Mouse (Mus musculus) embryonic stem cell, embryonic (primary cell): Measurements from ENCODE around the gene Hist1h4a.
"Not testable (repeated sequence)": the region's sequence is repeated elsewhere in the genome, so short reads cannot be mapped to it uniquely, and the experiment has no call there.

Experiments used
- CTCF ChIA-PET, 4 experiments: fragments of 300-600 bp in 2 of 4; fragments of 350-600 bp in 2 of 4; sonication (Branson Sonifier 250); formaldehyde crosslinking; loops; one replicate each; lab custom pipeline; 2022; ENCODE audit warnings: inconsistent platforms in 2 of 4; lab: Charles Lee
- POLR2A ChIA-PET, 4 experiments: fragments of 300-600 bp in 2 of 4; fragments of 350-600 bp in 2 of 4; sonication (Branson Sonifier 250); formaldehyde crosslinking; loops; one replicate each; lab custom pipeline; 2022; ENCODE audit warnings: antibody characterized with exemption in 4 of 4, inconsistent platforms in 1 of 4; lab: Charles Lee

The Hist1h4a gene

GRCm38 (mm10) chr13:23760972-23761864, at the start of gene Hist1h4a:
TSS of gene Hist1h4a (minus strand) at chr13:23761230.
- CTCF ChIA-PET = interaction anchor here in 1 of 4 experiments (1.0 to 1.1 kb wide), 2 partner anchors 9 to 77 kb away, joined by 3 to 4 read pairs; partner anchors contain the start of genes Hist1h2ac, Hist1h2bc and Hist1h3b
- POLR2A ChIA-PET = interaction anchor here (0.5 to 44.4 kb wide), 95 partner anchors 3 to 1933 kb away, joined by 3 to 2331 read pairs (median 8); partner anchors contain the start of genes Hist1h1c (in 4 of the 4), Hist1h2ab (in 4 of the 4), Hist1h2bb (in 4 of the 4) and Hist1h3b (in 4 of the 4)

- POLR2A ChIA-PET = interaction anchor here in 3 of 4 experiments (0.9 to 1.3 kb wide), 3 partner anchors 42 to 138 kb away, joined by 3 read pairs; partner anchors contain the start of gene Hist1h1a (in 1 of the 3)
- CTCF ChIA-PET = interaction anchor here in 3 of 4 experiments (0.5 to 1.4 kb wide), 3 partner anchors 13 to 435 kb away, joined by 3 to 4 read pairs (median 3); no protein-coding TSS in a partner anchor
These were observed 45.5 kb upstream of the Hist1h4a start, which contains the start of gene Slc17a2 for GRCm38 (mm10) chr13:23806422-23807052. TSS of gene Slc17a2 (plus strand) at chr13:23806993.

GRCm38 (mm10) chr13:23804532-23804931, 43.5 kb upstream of the Hist1h4a start:
- ChIA-PET CTCF (no interaction called here), POLR2A (interaction anchor here in 1 of 4 experiments (0.9 kb wide), 1 partner anchor 10 kb away, joined by 3 read pairs; no protein-coding TSS in a partner anchor)

- POLR2A ChIA-PET = interaction anchor here in 1 of 4 experiments (1.6 kb wide), 1 partner anchor 35 kb away, joined by 4 read pairs; no protein-coding TSS in a partner anchor
These were observed 38.4 kb upstream of the Hist1h4a start for GRCm38 (mm10) chr13:23799405-23799804.

GRCm38 (mm10) chr13:23792520-23792919, 31.5 kb upstream of the Hist1h4a start:
- ChIA-PET CTCF (interaction anchor here (0.5 to 1.8 kb wide), 54 partner anchors 9 to 1087 kb away, joined by 3 to 12 read pairs (median 4); partner anchors contain the start of genes Hist1h2aa (in 1 of the 4), Hist1h2ba (in 1 of the 4) and Hist1h4c (in 1 of the 4)), POLR2A (interaction anchor here in 3 of 4 experiments (0.5 to 1.9 kb wide), 11 partner anchors 29 to 1049 kb away, joined by 3 to 16 read pairs (median 4); partner anchors contain the start of genes Hist1h1a (in 3 of the 3), Hist1h3a (in 2 of the 3), Hist1h2ab (in 1 of the 3) and Hist1h3b (in 1 of the 3))

More at GRCm38 (mm10) chr13:23799405-23799804, 38.4 kb upstream of the Hist1h4a start:
- CTCF ChIA-PET = no interaction called here

GRCm38 (mm10) chr13:23779025-23779424, 18.0 kb upstream of the Hist1h4a start:
- ChIA-PET CTCF (interaction anchor here in 2 of 4 experiments (0.7 to 1.1 kb wide), 2 partner anchors 13 to 475 kb away, joined by 3 read pairs; no protein-coding TSS in a partner anchor), POLR2A (interaction anchor here in 3 of 4 experiments (0.7 to 44.4 kb wide), 19 partner anchors 9 to 1217 kb away, joined by 3 to 2331 read pairs (median 5); partner anchors contain the start of genes Hist1h1a (in 3 of the 3), Hist1h3a (in 3 of the 3), Hist1h4a (in 3 of the 3) and Hist1h1c (in 2 of the 3))

GRCm38 (mm10) chr13:23778339-23778738, 17.3 kb upstream of the Hist1h4a start:
- POLR2A ChIA-PET = interaction anchor here (0.7 to 44.4 kb wide), 19 partner anchors 9 to 620 kb away, joined by 3 to 2331 read pairs (median 5); partner anchors contain the start of genes Hist1h1a (in 3 of the 4), Hist1h2ac (in 3 of the 4), Hist1h2bc (in 3 of the 4) and Hist1h3a (in 3 of the 4)
- CTCF ChIA-PET = interaction anchor here in 1 of 4 experiments (0.7 kb wide), 1 partner anchor 144 kb away, joined by 4 read pairs; no protein-coding TSS in a partner anchor

GRCm38 (mm10) chr13:23772561-23773313, 11.7 kb upstream of the Hist1h4a start:
- CTCF ChIA-PET = interaction anchor here in 2 of 4 experiments (0.6 to 1.3 kb wide), 2 partner anchors 9 to 201 kb away, joined by 3 to 10 read pairs; partner anchors contain the start of gene Hist1h1a (in 1 of the 2)
- POLR2A ChIA-PET = interaction anchor here (0.6 to 44.4 kb wide), 30 partner anchors 8 to 507 kb away, joined by 3 to 2331 read pairs (median 6); partner anchors contain the start of genes Hist1h1a (in 4 of the 4), Hist1h3b (in 4 of the 4), Hist1h1c (in 3 of the 4) and Hist1h2ab (in 3 of the 4)

DNA sequence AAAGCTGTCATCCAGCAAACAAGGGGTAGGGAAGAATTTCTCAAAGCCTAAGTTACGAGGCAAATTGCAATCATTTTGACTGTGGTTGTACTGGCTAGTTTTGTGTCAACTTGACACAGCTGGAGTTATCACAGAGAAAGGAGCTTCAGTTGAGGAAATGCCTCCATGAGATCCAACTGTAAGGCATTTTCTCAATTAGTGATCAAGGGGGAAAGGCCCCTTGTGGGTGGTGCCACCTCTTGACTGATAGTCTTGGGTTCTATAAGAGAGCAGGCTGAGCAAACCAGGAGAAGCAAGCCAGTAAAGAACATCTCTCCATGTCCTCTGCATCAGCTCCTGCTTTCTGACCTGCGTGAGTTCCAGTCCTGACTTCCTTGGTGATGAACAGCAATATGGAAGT, 8.6 kb upstream of the Hist1h4a start, which contains the start of gene Trim38:
Gene Trim38 (plus strand): TSS at position 301 of the 400 bp plus-strand sequence.
- CTCF ChIA-PET = not testable (repeated sequence)

GRCm38 (mm10) chr13:23768834-23769397, 7.9 kb upstream of the Hist1h4a start:
- POLR2A ChIA-PET = interaction anchor here (0.6 to 44.4 kb wide), 22 partner anchors 7 to 1726 kb away, joined by 3 to 2331 read pairs (median 4); partner anchors contain the start of genes Hist1h2ac (in 3 of the 4), Hist1h2bc (in 3 of the 4), Hist1h1c (in 2 of the 4) and Hist1h2bb (in 2 of the 4)
- CTCF ChIA-PET = interaction anchor here in 1 of 4 experiments (0.6 to 0.7 kb wide), 2 partner anchors 68 to 82 kb away, joined by 3 read pairs; no protein-coding TSS in a partner anchor

More for the DNA sequence above, 8.6 kb upstream of the Hist1h4a start, which contains the start of gene Trim38:
- POLR2A ChIA-PET = interaction anchor here (0.6 to 44.4 kb wide), 17 partner anchors 7 to 1727 kb away, joined by 3 to 2331 read pairs (median 5); partner anchors contain the start of genes Hist1h1c (in 2 of the 4), Hist1h2bb (in 2 of the 4), Hist1h3b (in 2 of the 4) and Hist1h3c (in 2 of the 4)

DNA sequence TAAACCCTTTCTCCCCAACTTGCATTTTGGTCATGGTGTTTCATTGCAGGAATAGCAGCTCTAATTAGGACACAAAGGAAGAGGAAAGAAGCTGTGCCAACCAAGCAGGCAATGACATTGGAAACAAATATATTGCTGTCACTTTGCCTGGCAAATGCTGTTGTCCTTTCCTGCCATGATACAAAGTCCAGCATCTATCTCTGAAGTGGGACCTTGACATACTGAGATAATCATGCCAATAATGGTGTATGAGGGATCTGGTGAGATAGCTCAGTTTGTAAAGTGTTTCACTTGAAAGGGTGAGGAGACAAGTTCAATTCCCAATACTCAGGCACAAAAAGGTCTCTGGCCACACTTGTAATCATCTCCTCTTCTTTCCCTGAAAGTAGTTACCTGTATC, 5.7 kb upstream of the Hist1h4a start:
- POLR2A ChIA-PET = interaction anchor here in 3 of 4 experiments (0.7 to 44.4 kb wide), 11 partner anchors 8 to 134 kb away, joined by 3 to 2331 read pairs (median 9); partner anchors contain the start of genes Hist1h1c (in 3 of the 3), Hist1h3c (in 3 of the 3), Hist1h2ab (in 2 of the 3) and Hist1h2ac (in 2 of the 3)
- CTCF ChIA-PET = no interaction called here

GRCm38 (mm10) chr13:23765172-23765513, 4.1 kb upstream of the Hist1h4a start:
- ChIA-PET POLR2A (interaction anchor here (0.6 to 44.4 kb wide), 46 partner anchors 8 to 1209 kb away, joined by 3 to 2331 read pairs (median 16); partner anchors contain the start of genes Hist1h2ab (in 4 of the 4), Hist1h3b (in 4 of the 4), Hist1h1c (in 3 of the 4) and Hist1h2ac (in 3 of the 4)), CTCF (interaction anchor here in 2 of 4 experiments (0.6 to 0.7 kb wide), 3 partner anchors 35 to 67 kb away, joined by 3 to 7 read pairs (median 7); no protein-coding TSS in a partner anchor)

DNA sequence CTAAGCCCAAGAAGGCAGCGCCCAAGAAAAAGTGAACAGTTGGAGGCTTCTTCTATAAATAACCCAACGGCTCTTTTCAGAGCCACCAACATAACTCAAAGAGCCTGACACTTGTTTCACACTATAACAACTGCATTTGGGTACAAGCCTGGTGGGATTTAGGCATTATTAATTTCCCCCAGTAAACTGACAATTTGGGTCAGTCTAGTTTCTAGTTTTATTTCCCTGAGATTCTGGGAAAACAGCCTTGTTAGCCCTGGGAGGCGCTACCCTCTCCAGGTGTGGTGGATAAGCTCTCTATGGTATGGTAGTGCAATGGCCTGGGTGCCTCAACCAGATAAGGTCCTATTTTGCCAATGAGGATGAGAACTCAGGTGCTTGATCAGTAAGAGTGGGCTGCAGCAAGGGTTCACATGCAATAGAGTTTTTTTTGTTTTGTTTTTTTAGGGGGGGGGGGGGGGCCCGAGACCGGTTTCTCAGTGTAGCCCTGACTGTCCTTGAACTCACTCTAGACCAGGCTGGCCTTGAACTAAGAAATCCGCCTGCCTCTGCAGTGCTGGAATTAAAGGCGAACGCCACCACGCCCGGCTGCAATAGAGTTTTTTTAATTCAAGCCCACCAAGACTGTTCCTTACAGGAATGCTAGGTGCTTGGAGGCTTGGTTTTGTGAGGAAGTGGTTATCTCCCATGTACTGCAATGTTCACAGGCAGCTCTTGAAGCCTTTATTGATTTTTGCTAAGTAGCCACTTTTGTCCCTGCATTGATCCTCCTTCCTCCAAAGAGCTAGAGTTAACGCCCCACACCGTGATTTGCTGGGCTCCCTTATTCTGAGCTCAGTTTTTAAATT, 3.5 kb upstream of the Hist1h4a start:
- CTCF ChIA-PET = interaction anchor here (0.6 to 1.8 kb wide), 5 partner anchors 8 to 67 kb away, joined by 3 to 10 read pairs (median 5); partner anchors contain the start of gene Hist1h4c (in 1 of the 4)
- POLR2A ChIA-PET = interaction anchor here (0.5 to 44.4 kb wide), 123 partner anchors 9 to 1981 kb away, joined by 3 to 2331 read pairs (median 6); partner anchors contain the start of genes Hist1h2ab (in 4 of the 4), Hist1h3b (in 4 of the 4), Carmil1 (in 3 of the 4) and Hist1h1c (in 3 of the 4)
